Mouse (Mus musculus) large intestine, adult 2 months (tissue): ENCODE results near the gene Bsn. TPM values are rescaled to one million over a fixed set of nuclear protein-coding genes. Genes with fewer than 3 reads are reported as not detected.
"Not testable (repeated sequence)": the region's sequence is repeated elsewhere in the genome, so short reads cannot be mapped to it uniquely, and the experiment has no call there.

ENCODE experiments used
- DNase-seq: peaks from one replicate; pipeline ENCODE4 v3.0.0-alpha.2; 2012; ENCODE audit warnings: low read depth, low spot score
- WGBS: fragments of 180-500 bp; shearing (Covaris S2); methylation state at CpG from one replicate; pipeline ENCODE4 v1.1.7; 2018; 5-methylcytosine and 5-hydroxymethylcytosine counted together
- polyA plus RNA-seq: library from polyadenylated mRNA; depleted of rRNA; stranded (reverse); fragments of >200 nt; gene quantifications from 2 replicates; pipeline ENCODE4 v1.2.3, GENCODE M21; 2012

Bsn gene
- polyA plus RNA-seq, 1 experiment, result 2.0 TPM

DNA sequence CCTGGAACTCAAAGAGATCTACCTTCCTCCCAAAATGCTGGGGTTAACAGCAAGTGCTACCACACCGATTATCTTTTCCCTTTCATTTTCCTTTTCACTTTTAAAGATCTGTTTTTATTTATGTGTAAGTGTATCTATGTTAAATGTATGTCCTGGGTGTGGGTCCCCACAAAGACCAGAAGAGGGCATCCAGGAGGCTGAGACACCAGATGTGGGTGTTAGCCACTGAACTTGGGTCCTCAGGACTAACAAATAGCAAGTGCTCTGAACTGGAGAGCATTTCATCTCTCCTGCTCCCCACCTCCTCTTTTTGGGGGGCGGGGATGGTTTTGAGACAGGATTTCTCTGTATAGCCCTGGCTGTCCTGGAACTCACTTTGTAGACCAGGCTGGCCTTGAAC, 12.0 kb upstream of the Bsn start:
- WGBS, result 97% methylated on average over 2 of the region's 2 CpGs
- no peak for DNase-seq

DNA sequence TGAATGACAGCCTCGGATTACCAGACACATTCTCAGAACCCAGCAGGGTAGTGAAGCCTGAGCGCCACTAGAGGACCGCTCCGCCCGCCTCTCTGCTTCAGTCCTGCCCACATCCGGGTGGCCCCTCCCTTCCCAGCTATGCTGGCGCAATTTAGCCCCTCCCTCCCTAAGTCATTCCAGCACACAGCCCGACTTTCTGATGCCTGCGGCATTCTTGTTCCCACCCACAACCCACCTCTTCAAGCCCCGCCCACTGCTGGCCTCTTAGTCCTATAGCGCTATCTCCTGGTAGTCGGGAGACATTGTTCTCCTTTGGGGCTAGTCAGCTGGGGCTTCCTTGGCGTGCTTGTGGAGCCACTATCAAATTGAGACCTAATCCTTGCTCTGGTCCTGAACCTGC, 11.0 kb upstream of the Bsn start:
- DNase-seq, result peak; percentile 90
- under 1% methylated on average over 13 of the region's 13 CpGs for WGBS

DNA sequence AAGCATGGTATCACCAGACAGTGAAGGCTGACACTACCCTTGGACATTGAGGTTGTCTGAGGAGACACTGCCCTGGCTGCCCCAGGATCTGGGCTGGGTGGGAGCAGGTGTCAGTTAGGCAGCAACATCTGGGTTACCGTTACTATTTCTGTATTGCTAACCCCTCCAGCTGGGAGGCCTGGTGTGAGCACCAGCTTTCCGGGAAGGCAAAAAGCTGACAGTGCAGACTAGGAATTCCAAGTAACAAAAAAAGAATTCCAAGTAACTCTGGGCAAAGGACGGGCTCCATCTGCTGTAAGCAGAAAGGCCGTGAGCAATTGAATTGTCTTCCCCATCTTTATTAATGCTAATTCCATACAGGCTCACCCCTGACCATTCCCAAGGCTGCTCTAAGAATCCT, 8.4 kb upstream of the Bsn start:
- no peak for DNase-seq
- WGBS, result 72% methylated on average over 4 of the region's 4 CpGs

- whole genome bisulfite sequencing, result 43% methylated on average over 24 of the region's 24 CpGs
- no peak for DNase-seq
Observed at GRCm38 (mm10) chr9:108196920-108197677, 6.9 kb upstream of the Bsn start.

GRCm38 (mm10) chr9:108196222-108196621, 6.0 kb upstream of the Bsn start:
- whole genome bisulfite sequencing, result 70% methylated on average over 6 of the region's 6 CpGs
- not testable (repeated sequence) for DNase-seq

DNA sequence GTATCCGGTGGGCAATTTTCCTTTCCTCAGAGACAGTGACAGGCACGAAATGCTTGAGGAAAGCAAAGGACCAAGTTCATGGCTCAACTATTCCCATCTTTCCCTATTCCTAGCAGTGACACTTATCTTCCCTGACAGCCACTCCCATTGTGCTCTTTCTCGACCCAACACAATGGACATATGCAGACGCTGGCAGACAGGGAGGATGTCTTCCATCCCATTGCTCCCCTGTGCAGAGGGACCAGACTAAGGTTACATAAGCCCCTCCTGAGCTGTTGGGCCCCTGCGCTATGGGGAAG, 747 bp downstream of the Bsn start:
- 49% methylated on average over 5 of the region's 5 CpGs for WGBS
- DNase-seq, result no peak

GRCm38 (mm10) chr9:108189023-108189422, 1.2 kb downstream of the Bsn start:
- DNase-seq, result no peak
- 79% methylated on average over 7 of the region's 7 CpGs for WGBS

GRCm38 (mm10) chr9:108188511-108188910, 1.7 kb downstream of the Bsn start:
- 76% methylated on average over 8 of the region's 8 CpGs for WGBS
- DNase-seq, result no peak

DNA sequence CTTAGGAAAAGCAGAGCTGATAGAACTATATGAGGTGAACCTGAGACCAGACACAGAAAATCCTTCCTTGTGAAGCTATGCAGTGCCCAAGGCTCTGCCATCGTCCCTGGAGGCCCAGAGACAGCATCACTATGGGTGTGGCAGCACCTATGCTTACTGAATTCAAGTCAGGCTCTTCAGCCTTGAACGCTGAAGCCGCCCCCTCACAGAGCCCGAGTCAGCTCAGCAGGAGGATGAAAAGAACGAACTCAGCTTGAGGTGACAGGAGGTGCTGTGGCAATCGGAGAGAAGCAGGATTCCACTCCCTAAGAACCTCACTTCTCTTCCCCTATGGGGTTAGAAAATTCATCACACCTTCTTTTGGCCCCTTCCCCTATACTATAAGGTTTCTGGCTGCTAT, 2.6 kb downstream of the Bsn start:
- WGBS, result 35% methylated on average over 6 of the region's 6 CpGs
- no peak for DNase-seq

DNA sequence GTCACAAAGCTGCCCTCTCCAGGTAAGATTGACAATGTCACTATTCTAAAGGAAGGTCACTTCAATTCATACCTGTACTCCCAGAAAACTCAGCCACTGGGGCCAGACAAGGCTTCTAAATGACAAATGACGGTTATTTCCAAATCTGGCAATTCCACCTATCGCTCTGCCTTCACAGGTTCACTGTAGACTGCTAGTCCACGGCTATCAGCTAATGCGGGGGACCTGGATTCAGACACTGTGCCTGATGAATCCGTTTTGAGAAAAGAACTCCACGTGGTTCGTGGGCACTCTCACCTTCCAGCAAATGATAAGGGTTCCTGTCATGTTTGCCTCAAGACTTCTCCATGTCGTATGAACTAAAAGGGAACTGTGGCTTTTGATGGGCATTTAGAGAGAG, 4.4 kb downstream of the Bsn start:
- no peak for DNase-seq
- 75% methylated on average over 8 of the region's 8 CpGs for WGBS

- WGBS, result 92% methylated on average over 19 of the region's 19 CpGs
- DNase-seq, result no peak
Observed at GRCm38 (mm10) chr9:108183531-108183994, 6.6 kb downstream of the Bsn start.

GRCm38 (mm10) chr9:108182806-108183506, 7.2 kb downstream of the Bsn start:
- DNase-seq, result no peak
- WGBS, result 63% methylated on average over 11 of the region's 11 CpGs

DNA sequence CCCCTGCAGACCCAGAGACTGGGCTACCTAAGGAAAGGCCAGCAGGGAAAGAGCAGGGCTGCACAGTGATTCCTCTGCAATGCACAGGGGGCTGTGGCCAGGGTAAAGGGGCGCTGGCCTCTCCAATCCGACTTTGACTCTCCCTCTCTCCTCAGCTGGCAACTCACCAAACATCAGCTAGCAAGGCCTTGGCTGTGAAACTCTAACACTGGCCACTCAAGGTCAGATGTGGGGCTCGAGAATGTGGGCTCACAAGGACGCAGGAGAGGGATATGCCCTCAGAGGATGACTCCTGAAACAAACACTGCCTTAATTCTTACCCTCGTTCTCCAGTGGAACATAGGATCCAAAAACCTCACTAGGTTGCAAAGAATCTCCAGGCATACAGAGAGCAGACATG, 11.8 kb downstream of the Bsn start:
- DNase-seq, result no peak
- 63% methylated on average over 5 of the region's 5 CpGs for WGBS

DNA sequence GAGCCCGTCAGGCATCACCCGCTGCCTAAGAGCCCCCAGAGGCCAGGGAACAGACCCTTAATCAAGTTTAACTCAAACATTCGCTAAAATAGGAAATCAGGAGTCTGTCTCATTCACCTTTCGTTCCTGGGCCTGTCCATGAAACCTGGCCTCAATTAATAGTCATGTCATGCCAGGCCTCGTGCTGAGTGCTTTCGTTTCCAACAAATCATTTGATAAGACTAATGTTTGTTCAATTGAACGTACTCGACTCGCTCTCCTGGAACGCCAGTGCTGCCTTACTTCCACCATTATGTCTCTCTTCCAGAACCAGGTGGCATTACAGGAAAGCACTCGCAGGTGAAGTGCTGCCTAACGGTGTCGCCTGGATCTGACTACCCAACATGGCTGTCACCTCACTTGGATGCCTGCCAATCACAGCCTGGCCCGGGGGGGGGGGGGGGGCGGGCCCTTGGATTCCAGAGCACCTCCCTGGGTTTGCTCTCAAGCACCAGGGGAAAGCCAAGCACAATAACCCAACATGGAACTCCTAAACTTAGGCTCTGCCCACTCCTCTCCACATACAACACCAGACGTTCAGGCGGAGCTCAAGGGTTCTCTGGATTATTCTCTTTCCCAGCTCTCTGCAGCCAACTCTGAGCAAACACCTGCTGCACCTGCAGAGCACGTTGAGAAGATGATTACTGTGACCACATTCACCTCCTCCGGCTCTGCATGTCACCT, 14.9 kb downstream of the Bsn start:
- no peak for DNase-seq
- WGBS, result 66% methylated on average over 19 of the region's 19 CpGs

GRCm38 (mm10) chr9:108172777-108173350, 17.3 kb downstream of the Bsn start:
- DNase-seq, result peak; percentile 22
- 38% methylated on average over 5 of the region's 5 CpGs for WGBS

DNA sequence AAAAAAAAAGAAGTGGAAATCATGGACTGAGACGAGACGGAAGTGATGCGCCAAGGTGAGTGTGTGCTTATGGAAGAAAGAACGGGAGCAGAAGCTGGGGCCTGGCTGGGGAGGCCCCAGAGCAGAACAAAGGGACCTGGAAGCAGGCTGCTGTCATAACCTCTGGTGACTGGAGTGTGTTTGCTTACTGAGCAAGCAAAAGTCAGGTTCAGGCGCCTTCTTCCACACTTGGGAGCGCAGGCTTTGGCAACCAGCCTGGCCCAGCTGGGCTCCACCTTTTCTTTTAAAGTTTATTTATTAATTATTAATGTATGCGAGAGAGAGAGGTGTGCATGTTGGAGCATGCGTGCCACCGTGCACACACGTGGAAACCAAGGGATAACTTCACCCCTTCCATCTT, 20.4 kb downstream of the Bsn start:
- WGBS, result 62% methylated on average over 10 of the region's 10 CpGs
- no peak for DNase-seq

DNA sequence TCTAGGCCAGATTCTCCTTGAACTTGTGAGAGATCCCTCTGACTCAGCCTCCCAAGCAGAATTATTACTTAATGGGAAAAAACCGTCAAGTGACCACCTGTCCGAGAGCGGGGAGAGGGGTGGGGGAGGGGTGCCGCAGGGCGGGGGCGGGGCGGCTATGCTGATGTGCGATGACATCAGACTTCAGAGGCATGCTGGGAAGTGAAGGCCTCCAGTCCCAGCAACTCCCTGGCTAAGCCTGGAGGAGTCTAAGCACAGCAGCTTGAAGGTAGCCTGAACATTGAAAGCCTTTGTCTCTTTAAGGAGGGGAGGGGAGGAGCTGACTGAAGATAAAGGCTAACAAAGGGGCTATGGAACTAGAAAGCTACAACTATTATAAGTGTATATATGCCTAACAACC, 25.0 kb downstream of the Bsn start:
- no peak for DNase-seq
- WGBS, result 70% methylated on average over 8 of the region's 8 CpGs

DNA sequence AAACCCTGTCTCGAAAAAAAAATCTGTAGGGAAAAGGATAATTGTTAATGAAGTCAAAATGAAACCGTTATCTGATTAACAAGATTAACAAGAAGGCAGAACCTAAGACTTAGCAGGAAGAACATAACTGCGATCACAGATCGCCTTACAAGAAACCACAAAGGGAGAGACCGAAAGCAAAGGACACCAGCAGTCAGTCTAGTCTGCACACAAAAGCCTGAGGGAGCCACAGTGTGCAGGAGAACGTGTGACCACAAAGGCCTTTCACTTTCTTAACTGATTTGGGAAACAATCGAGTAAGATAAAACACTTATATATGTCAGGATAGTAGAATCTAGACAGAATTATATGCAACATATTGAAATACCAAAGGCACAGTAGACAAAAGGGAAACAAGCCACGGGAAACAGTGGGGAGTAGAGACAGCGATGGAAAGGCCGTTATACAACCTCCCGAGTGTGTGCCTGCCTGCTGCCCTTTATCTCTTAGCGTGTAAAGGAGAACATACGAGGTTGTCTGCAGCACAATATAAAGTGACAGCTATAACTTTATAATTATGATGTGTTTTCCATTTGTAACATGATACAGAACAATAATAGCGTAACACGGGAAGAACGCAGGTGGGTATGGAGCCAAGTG, 26.4 kb downstream of the Bsn start:
- no peak for DNase-seq
- WGBS, result 83% methylated on average over 16 of the region's 16 CpGs

GRCm38 (mm10) chr9:108157891-108158290, 32.3 kb downstream of the Bsn start:
- 53% methylated on average over 7 of the region's 7 CpGs for WGBS
- no peak for DNase-seq

DNA sequence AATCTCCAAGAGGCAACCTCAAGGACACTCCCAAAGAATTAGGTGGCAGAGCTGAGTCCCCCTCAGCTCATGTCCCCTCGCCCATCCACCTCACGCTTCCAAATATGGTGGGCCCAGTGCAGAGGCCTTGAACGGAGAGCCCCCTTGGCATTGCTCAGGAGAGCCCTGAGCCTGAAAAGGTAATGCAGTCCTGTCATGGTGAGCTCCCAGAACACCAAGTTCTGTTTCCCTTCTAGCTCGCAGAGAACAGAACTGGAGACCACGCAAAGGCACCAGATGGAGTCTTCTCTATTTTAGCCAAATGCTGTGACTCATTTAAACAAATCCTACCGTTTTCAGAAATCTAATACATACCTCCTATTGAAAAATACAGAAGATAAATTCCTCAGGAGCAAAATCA, 32.7 kb downstream of the Bsn start:
- 80% methylated on average over 6 of the region's 6 CpGs for WGBS
- no peak for DNase-seq
